Mouse (Mus musculus): ENCODE measurements around the gene Ift81. TPM values are rescaled to one million over a fixed set of nuclear protein-coding genes. Genes with fewer than 3 reads are reported as not detected.

Ift81 gene
- total RNA-seq, 2 experiments from 2014 or later: 2.5 to 5.3 TPM

GRCm38 (mm10) chr5:122635228-122635627 is 20.9 kb upstream of the Ift81 start:
- intact Hi-C loops (cut with DNase I): no loop called here
- DNase-seq: no peak

DNA sequence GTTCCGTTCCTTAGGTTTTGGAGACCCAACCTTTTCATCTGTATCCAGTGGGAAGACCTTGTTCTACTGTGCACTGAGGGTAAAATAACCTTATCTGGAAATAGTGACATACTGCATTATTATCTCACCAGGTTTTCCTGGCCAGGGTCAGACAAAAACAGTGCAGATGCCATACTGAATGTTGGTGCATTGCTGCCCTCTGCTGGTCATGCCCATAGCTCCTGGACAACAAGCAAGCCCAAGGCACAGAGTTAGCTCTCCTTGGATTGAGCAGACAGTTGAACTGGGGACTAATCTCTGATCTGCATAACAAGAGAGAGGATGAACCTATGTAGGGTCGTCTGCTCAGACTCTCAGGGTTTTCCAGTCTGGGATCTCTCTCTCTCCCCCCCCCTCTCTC is 12.9 kb upstream of the Ift81 start:
- intact Hi-C loops (cut with DNase I): loop anchor here (1.0 to 5.0 kb wide), 3 partner anchors 80 to 226 kb away; no protein-coding TSS in a partner anchor
- DNase-seq: peak; percentile 81 to 85

- intact Hi-C loops (cut with DNase I): loop anchor here (5.0 kb wide), 2 partner anchors 78 to 102 kb away; no protein-coding TSS in a partner anchor
- no peak for DNase-seq
Measured at GRCm38 (mm10) chr5:122625565-122626252, 11.4 kb upstream of the Ift81 start.

- intact Hi-C loops (cut with DNase I): loop anchor here (5.0 kb wide), 2 partner anchors 78 to 102 kb away; no protein-coding TSS in a partner anchor
- DNase-seq: no peak
Measured at GRCm38 (mm10) chr5:122624952-122625479, 10.7 kb upstream of the Ift81 start.

DNA sequence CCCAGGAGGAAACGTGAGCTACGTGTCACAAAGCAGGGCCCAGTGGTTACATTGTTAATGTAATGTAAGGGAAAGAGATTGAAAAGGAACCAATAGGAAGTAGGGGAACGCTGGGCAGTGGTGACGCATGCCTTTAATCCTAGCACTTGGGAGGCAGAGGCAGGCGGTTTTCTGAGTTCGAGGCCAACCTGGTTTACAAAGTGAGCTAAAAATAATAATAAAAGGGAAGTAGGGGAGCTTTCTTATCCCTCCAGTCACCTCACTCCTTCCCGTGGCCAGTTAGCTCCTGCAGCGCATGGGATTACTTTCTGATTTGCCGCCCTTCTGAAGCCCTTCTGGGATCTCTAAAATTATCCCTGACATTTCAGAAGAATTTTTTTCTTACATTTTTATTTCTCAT is 9.5 kb upstream of the Ift81 start:
- DNase-seq: no peak
- intact Hi-C loops (cut with DNase I): no loop called here

DNA sequence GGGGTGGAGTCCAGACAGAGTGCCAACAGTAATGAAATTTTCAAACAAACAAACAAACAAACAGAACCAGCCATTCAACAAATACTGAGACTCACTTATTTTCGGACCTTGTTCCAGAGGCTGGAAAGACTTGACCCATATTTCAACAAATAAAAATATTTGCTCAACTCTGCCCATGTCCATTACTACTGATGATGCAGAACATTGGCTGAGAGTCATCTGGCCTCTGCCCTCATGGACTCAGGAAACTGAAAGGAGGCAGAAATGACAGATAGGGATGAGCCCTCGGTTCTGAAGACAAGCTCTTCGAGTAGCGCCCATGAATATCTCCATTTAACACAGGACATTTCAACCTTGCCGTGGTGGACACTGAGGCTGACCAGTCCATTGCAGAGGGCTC is 8.2 kb upstream of the Ift81 start:
- peak in 1 of 2 experiments; percentile 25 for DNase-seq
- intact Hi-C loops (cut with DNase I): no loop called here

DNA sequence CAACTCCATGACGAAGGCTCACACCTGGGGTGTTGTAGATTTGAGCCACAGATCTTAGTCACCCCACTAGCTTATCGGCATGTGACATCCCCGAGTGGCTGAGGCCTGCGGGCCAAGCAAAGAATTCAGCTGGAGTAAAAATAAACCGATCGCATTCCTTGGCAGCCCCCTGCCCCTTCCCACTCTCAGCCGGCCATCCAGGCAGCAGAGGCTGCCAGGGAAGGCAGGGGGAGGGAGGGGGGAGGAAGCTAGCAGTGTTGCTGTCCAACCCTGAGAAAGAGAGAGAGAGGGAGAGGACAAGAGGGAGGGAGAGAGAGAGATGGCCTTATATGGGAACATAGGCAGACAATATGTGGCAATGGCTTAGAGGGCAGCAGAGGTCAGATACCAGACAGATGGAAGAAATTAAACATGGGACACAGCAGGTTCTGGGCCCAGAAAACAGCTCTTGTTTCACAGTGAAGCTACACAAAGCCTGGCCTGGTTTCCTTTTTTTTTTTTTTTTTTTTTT is 7.1 kb upstream of the Ift81 start:
- intact Hi-C loops (cut with DNase I): no loop called here

GRCm38 (mm10) chr5:122619686-122620296 is 5.5 kb upstream of the Ift81 start:
- intact Hi-C loops (cut with DNase I): loop anchor here (10.0 kb wide), 1 partner anchor 495 kb away; no protein-coding TSS in a partner anchor

More for the DNA sequence above, 7.1 kb upstream of the Ift81 start:
- peak; percentile 36 to 59 for DNase-seq

GRCm38 (mm10) chr5:122617718-122618117 is 3.4 kb upstream of the Ift81 start:
- intact Hi-C loops (cut with DNase I): loop anchor here (10.0 kb wide), 1 partner anchor 493 kb away; no protein-coding TSS in a partner anchor
- no peak for DNase-seq

More at GRCm38 (mm10) chr5:122619686-122620296, 5.5 kb upstream of the Ift81 start:
- DNase-seq: no peak

GRCm38 (mm10) chr5:122611651-122612050 is 2.7 kb downstream of the Ift81 start:
- intact Hi-C loops (cut with DNase I): loop anchor here (5.0 to 10.0 kb wide), 2 partner anchors 109 to 487 kb away; partner anchors contain the start of gene Atp2a2
- DNase-seq: no peak

DNA sequence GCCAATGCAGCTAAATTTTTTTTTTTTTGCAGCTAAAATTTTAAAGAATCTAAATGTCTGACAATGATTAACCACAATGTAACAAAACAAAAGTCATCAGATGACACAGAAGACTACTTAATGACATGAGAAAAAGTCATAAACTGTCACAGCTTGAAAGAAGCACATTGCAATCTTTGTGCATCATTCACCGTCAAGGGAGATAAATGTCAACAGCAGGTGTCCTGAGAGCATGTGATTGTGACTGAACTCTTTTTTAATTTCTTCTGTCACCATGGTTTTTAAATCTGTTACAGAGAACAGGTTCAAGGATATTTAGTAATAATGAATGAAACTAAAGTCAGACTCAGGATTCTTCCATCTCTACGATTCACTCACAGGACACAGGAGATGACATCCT is 9.4 kb downstream of the Ift81 start:
- no peak for DNase-seq
- intact Hi-C loops (cut with DNase I): no loop called here

DNA sequence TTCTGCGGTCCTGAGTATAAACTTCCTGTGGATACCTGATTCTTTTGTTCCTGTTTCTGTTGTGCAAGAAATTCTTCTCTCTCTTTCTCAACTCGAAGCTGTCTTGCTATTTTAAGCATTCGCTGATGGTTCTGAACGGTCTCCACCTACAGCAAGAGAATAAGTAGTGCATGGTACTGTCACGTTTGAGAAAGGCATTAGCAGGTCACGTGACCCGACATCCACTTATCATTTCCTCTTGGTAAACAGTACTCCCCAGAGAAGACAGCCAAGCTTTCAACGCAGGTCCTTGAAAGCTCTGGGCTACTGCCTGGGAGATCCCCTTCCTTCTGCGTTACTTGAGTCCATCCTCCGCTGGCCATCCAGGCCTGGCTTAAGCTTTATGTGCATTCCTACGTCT is 12.1 kb downstream of the Ift81 start:
- intact Hi-C loops (cut with DNase I): no loop called here
- no peak for DNase-seq

DNA sequence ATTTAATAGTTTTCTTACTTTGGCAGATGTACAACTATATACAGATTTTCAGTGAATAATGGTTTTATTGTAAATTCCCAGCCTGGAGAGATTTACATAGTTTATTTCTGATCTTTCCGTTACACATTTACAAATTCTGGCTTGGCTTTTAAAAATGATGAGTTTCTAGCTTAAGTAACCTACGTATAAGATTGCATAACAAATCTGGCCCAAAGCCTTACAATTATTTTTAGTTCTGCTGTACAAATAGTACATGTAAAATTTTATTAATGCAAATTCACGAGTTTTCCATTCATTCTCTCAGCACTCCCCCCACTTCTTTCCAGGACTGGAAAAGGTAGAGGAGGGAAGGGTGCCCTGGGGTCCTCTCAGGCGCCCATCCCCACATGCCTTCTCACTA is 18.8 kb downstream of the Ift81 start:
- DNase-seq: no peak
- intact Hi-C loops (cut with DNase I): no loop called here

DNA sequence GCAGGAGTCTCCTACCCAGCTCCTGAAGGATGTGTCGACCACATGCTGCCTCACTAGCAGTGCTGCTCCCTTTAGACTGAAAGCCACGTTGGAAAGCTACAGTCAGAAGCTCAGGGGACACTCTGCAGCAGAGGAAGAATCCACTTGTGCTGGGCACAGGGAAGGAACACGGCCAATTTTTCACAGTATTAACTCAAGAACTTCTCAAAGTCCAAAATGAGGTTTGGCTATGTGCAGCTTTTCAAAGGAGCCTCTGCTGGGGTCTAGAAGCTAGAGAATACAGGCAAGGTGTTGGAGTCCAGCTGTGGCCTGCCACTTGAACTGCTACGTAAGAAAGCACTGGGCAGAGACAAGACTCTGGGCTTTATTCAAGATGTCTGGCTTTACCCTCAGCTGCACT is 24.4 kb downstream of the Ift81 start:
- DNase-seq: no peak
- intact Hi-C loops (cut with DNase I): no loop called here

- intact Hi-C loops (cut with DNase I): no loop called here
- DNase-seq: no peak
Measured at GRCm38 (mm10) chr5:122585546-122585945, 28.8 kb downstream of the Ift81 start.

DNA sequence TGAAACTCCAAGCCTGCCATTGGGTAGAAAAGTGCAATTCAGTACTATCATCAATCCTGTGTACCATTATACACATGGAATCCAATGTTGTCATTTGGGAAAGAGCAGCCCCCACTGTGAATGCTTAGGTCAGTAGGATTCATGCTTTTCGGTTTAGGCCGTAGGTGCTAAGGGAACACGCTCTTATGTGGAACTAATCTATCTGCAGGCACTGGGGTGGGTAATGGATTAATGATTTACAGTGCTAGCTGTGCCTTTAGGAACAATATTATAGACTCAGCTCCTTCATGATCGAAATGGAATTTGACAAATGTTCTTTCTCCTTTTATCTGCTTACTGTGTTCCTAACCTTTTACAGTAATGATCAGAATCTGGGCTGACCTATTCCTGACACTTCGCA is 30.2 kb downstream of the Ift81 start:
- no peak for DNase-seq
- intact Hi-C loops (cut with DNase I): no loop called here

DNA sequence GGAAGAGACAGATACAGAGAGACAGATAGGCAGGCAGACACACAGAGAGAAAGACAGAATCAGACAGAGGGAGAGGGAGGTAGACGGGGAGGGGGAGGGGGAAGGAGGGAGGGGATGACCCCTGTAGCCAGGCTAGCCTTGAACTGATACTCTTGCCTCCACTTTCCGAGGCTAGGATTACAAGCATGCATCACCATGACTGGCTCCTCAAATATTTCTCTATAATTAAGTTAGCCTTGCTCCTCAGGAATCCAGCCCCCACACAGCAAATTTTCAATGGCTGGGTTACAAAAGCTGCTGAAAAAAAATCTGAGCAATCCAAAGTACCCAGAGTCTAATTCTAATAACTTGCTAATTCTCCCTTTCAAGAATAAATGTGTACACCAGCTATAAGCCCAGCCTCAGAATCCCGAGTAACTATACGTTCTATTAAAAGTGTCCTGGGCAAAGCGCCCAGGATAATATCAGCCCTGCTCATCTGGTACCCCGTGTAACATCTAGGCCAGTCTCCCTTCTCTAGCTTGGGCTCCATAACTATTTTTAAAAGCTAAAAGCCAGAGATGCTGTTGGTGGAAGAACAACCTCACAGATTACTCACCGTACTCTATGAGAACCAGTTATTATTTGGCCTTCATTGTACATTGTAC is 37.5 kb downstream of the Ift81 start:
- no peak for DNase-seq
- intact Hi-C loops (cut with DNase I): no loop called here

DNA sequence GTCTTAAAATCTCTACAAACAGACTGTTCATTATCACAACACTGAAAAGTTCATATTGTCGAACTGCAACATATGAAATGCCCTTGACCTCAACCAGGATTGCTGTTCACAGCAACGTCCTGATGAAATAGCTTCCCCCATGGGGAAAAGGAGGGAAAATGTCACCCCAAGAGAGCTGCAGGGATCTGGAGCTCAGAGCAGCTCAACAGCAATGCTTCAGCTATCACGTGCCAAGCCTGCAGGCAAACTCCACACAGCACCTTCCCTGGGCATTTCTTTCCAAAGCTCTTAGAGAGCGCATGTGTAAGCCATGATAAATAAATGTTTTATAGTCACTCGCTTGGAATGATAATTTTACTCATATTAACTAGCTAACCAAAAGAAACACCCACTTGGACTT is 42.3 kb downstream of the Ift81 start:
- no peak for DNase-seq
- intact Hi-C loops (cut with DNase I): no loop called here

DNA sequence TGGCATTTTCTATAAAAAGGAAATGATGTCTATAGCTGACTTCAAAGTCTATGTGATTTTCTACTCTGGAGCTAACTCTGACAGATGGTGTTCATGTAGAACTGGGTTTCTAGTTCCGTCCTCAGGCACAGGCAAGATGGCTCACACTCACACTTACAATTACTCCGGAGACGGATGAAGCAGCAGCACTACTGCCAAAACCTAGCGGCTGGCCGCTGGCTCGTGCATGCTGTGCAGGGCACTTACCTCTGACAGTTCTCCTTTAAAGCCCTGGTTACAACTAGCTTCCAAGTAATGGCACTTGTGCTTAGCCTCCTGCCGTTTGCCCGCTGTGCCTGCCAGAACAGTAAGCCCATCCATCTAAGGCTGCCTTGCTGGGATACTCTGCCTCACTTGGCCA is 47.7 kb downstream of the Ift81 start:
- DNase-seq: no peak
- intact Hi-C loops (cut with DNase I): no loop called here

GRCm38 (mm10) chr5:122560654-122561053 is 53.7 kb downstream of the Ift81 start:
- intact Hi-C loops (cut with DNase I): no loop called here
- no peak for DNase-seq

DNA sequence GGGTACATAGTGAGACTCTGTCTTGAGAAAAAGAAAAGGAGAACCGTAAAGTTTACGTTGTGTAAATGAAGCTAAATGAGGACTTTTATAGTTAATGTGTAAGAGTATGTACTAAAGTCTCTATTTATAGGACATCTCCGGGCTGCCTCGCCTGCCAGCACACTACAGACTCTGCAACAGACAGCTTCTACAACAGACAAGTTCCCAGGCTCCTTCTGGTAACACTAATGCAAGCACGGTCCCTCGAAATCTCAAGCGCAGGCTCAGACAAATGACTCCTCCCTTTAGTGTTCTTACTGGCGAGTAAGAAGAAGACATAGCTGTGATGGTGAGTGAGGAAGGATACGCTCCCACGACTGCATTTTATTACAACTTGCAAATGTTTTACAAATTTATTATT is 56.2 kb downstream of the Ift81 start:
- DNase-seq: no peak
- intact Hi-C loops (cut with DNase I): no loop called here

Data from gastrocnemius, postnatal 36 days (tissue).